ENCODE assay signal across 15 mouse cellular contexts in genomic region chr3:67267448-67267847, GRCm38 (mm10).
DNase-seq lines count a peak whose midpoint lies in the region; ATAC-seq and TF ChIP-seq lines count a peak whose summit lies in the region.
"Had no signal": no experiment of that assay in that cellular context is flagged by ENCODE, and none has a peak within 500 bp of the region (broad histone marks: within the 10 kb centered on the region; RNA-seq: fewer than 3 reads in every experiment).

No protein-coding gene starts in this region.

- H3K27me3 ChIP-seq in forebrain, postnatal 0 days (ENCODE audit: insufficient read depth, low read length), result no peaks in the 10 kb centered on the region
- no peaks in the 10 kb centered on the region for H3K27me3 ChIP-seq in forebrain, embryonic 11.5 days (ENCODE audit: control insufficient read depth, insufficient read depth, low read length)
- H3K27me3 ChIP-seq: heart, embryonic 13.5 days; hindbrain, embryonic 15.5 days had no signal

- no peaks in the 10 kb centered on the region for H3K36me3 ChIP-seq in forebrain, postnatal 0 days (ENCODE audit: insufficient read depth)
- H3K36me3 ChIP-seq in forebrain, embryonic 11.5 days (ENCODE audit: control insufficient read depth, insufficient read depth, low read length), result no peaks in the 10 kb centered on the region
- H3K36me3 ChIP-seq: heart, embryonic 13.5 days; hindbrain, embryonic 15.5 days had no signal

- peak; percentile 41 for DNase-seq in forebrain, postnatal 0 days
- no peak for DNase-seq in forebrain, embryonic 11.5 days (ENCODE audit: low spot score)
- peak in 1 of 2 experiments; percentile 5 for DNase-seq in layer of hippocampus, adult 2 months (ENCODE audit: low spot score in 2 of 2)
- DNase-seq in layer of hippocampus, postnatal 36 days, result no peak
- peak; percentile 36 for DNase-seq in 416B (ENCODE audit: low read depth)
- DNase-seq in brain, adult 2 months (ENCODE audit: low read depth, low spot score), result peak; percentile 22
- no peak for DNase-seq in spleen, postnatal 4 days (ENCODE audit: low spot score in 2 of 2)
- DNase-seq: kidney, postnatal 25 days; spleen, adult 18-20 months; thymus, adult 18-20 months had no signal

- no peak overlapping the region for H3K9ac ChIP-seq in forebrain, postnatal 0 days
- no peak overlapping the region for H3K9ac ChIP-seq in forebrain, embryonic 11.5 days (ENCODE audit: low read length)
- H3K9ac ChIP-seq: heart, embryonic 13.5 days; hindbrain, embryonic 15.5 days; liver, embryonic 14.5 days had no signal

- H3K4me3 ChIP-seq in forebrain, postnatal 0 days (ENCODE audit: low read depth, low read length), result no peak overlapping the region
- H3K4me3 ChIP-seq in forebrain, embryonic 11.5 days (ENCODE audit: low read depth, low read length), result no peak overlapping the region
- no peak overlapping the region for H3K4me3 ChIP-seq in layer of hippocampus, adult 2 months
- H3K4me3 ChIP-seq: heart, embryonic 13.5 days; hindbrain, embryonic 15.5 days had no signal

- H3K27ac ChIP-seq in forebrain, postnatal 0 days (ENCODE audit: low read depth, low read length), result no peak overlapping the region
- no peak overlapping the region for H3K27ac ChIP-seq in forebrain, embryonic 11.5 days (ENCODE audit: low read depth, low read length)
- H3K27ac ChIP-seq in layer of hippocampus, adult 2 months, result no peak overlapping the region
- H3K27ac ChIP-seq: heart, embryonic 13.5 days; hindbrain, embryonic 15.5 days; liver, embryonic 14.5 days had no signal

- peak; percentile 56 for TF ChIP-seq CTCF in forebrain, postnatal 0 days (IDR thresholded peaks at IDR 0.05; ENCODE audit: low read depth)
- peak; percentile 74 for TF ChIP-seq CTCF in layer of hippocampus, adult 2 months (conservative IDR thresholded peaks at IDR 0.05)

- H3K4me2 ChIP-seq in forebrain, postnatal 0 days (ENCODE audit: low read depth), result no peak overlapping the region
- H3K4me2 ChIP-seq in forebrain, embryonic 11.5 days (ENCODE audit: low read depth, low read length, severe bottlenecking), result no peak overlapping the region
- H3K4me2 ChIP-seq: heart, embryonic 13.5 days; hindbrain, embryonic 15.5 days had no signal

- WGBS in forebrain, postnatal 0 days, result 66% methylated on average over 3 of the region's 3 CpGs
- WGBS in forebrain, embryonic 11.5 days, result 71% methylated on average over 3 of the region's 3 CpGs

- ATAC-seq in forebrain, postnatal 0 days, result no peak
- ATAC-seq in forebrain, embryonic 11.5 days (replicated peaks; ENCODE audit: low FRiP score), result no peak
- no peak for ATAC-seq in megakaryocyte progenitor cell, adult 5-6 weeks (replicated peaks; ENCODE audit: poor library complexity)
- ATAC-seq: CD4-positive, CD25-positive, alpha-beta regulatory T cell, adult 4 months had no signal

- no peaks in the 10 kb centered on the region for H3K4me1 ChIP-seq in forebrain, postnatal 0 days (ENCODE audit: insufficient read depth)
- no peaks in the 10 kb centered on the region for H3K4me1 ChIP-seq in forebrain, embryonic 11.5 days (replicated peaks; ENCODE audit: control insufficient read depth, insufficient read depth, low read length)
- H3K4me1 ChIP-seq: heart, embryonic 13.5 days; hindbrain, embryonic 15.5 days had no signal

- H3K9me3 ChIP-seq in forebrain, postnatal 0 days (ENCODE audit: low read length), result no peaks in the 10 kb centered on the region
- H3K9me3 ChIP-seq in forebrain, embryonic 11.5 days (ENCODE audit: control insufficient read depth, low read length), result no peaks in the 10 kb centered on the region
- H3K9me3 ChIP-seq: heart, embryonic 13.5 days; hindbrain, embryonic 15.5 days had no signal

Comparison
In these comparisons a context has a peak if more than half of its experiments do, and no peak if none do; other contexts are left out.
1. DNase-seq: peak in forebrain, postnatal 0 days (single experiment), 416B (single experiment) and brain, adult 2 months (single experiment); none in forebrain, embryonic 11.5 days (single experiment), layer of hippocampus, postnatal 36 days (0 of 2) and spleen, postnatal 4 days (0 of 2).